ENCODE assay signal across 8 mouse cellular contexts in genomic region chr5:64229336-64229866, GRCm38 (mm10).
DNase-seq lines count a peak whose midpoint lies in the region; ATAC-seq and TF ChIP-seq lines count a peak whose summit lies in the region.

No protein-coding gene starts in this region.

- no peak for TF ChIP-seq POLR2A in bone marrow, adult 2 months (IDR thresholded peaks at IDR 0.05; ENCODE audit: borderline replicate concordance, control insufficient read depth, low read depth, low read length)

- no peaks in the 10 kb centered on the region for H3K27me3 ChIP-seq in heart, embryonic 14.5 days (ENCODE audit: control insufficient read depth, insufficient read depth, low read length)
- no peaks in the 10 kb centered on the region for H3K27me3 ChIP-seq in hindbrain, embryonic 12.5 days
- no peaks in the 10 kb centered on the region for H3K27me3 ChIP-seq in midbrain, embryonic 13.5 days

- H3K27ac ChIP-seq in heart, embryonic 14.5 days (replicated peaks in 1 of 2; ENCODE audit: control insufficient read depth in 1 of 2, insufficient read depth in 1 of 2, low read depth in 2 of 2, low read length in 2 of 2), result peak overlapping the region; percentile 21 to 66; a peak in 1 of 4 replicates
- H3K27ac ChIP-seq in bone marrow, adult 2 months (ENCODE audit: control insufficient read depth, insufficient read depth, low read depth, low read length, poor library complexity), result no peak overlapping the region
- H3K27ac ChIP-seq in hindbrain, embryonic 12.5 days, result no peak overlapping the region
- no peak overlapping the region for H3K27ac ChIP-seq in midbrain, embryonic 13.5 days

- TF ChIP-seq CTCF in bone marrow, adult 2 months (IDR thresholded peaks at IDR 0.05; ENCODE audit: control insufficient read depth, insufficient read depth, low read length), result no peak

- H3K4me3 ChIP-seq in heart, embryonic 14.5 days (ENCODE audit: control insufficient read depth in 1 of 2, insufficient read depth in 1 of 2, low read depth in 1 of 2, low read length in 2 of 2), result peak overlapping the region; percentile 61 to 78
- H3K4me3 ChIP-seq in bone marrow, adult 2 months (replicated peaks; ENCODE audit: control insufficient read depth, low read depth, low read length), result peak overlapping the region; percentile 57
- H3K4me3 ChIP-seq in hindbrain, embryonic 12.5 days, result peak overlapping the region; percentile 72
- peak overlapping the region; percentile 68 for H3K4me3 ChIP-seq in midbrain, embryonic 13.5 days (replicated peaks)

- intact Hi-C loops in heart, postnatal 14 days (cut with DNase I), result no loop called here

- peak overlapping the region; percentile 91 for H3K4me2 ChIP-seq in heart, embryonic 14.5 days (ENCODE audit: low read length)
- H3K4me2 ChIP-seq in hindbrain, embryonic 12.5 days (replicated peaks), result peak overlapping the region; percentile 70
- H3K4me2 ChIP-seq in midbrain, embryonic 13.5 days (replicated peaks), result peak overlapping the region; percentile 94

- peaks cover 8 to 15% of the 10 kb centered on the region in 2 experiments for H3K4me1 ChIP-seq in heart, embryonic 14.5 days (ENCODE audit: control insufficient read depth in 2 of 2, insufficient read depth in 2 of 2, low read length in 2 of 2)
- peaks cover 2% of the 10 kb centered on the region; the same call in 1 of the 2 replicates for H3K4me1 ChIP-seq in bone marrow, adult 2 months (ENCODE audit: control insufficient read depth, insufficient read depth, low read length)
- peaks cover 21% of the 10 kb centered on the region for H3K4me1 ChIP-seq in hindbrain, embryonic 12.5 days
- peaks cover 15% of the 10 kb centered on the region for H3K4me1 ChIP-seq in midbrain, embryonic 13.5 days (replicated peaks)

- DNase-seq in heart, postnatal 14 days, result no peak
- DNase-seq in adipocyte (ENCODE audit: low spot score), result no peak
- DNase-seq in spleen, adult 12 weeks (ENCODE audit: low spot score), result no peak

- ATAC-seq in heart, embryonic 14.5 days (ENCODE audit: insufficient number of reproducible peaks, insufficient read depth, low FRiP score, low read depth), result no peak
- ATAC-seq in hindbrain, embryonic 12.5 days (ENCODE audit: low FRiP score), result no peak
- peak; percentile 5; the same call in 1 of the 2 replicates for ATAC-seq in midbrain, embryonic 13.5 days
- no peak for ATAC-seq in granulocyte monocyte progenitor cell, adult 5-6 weeks (replicated peaks; ENCODE audit: poor library complexity, severe bottlenecking)

- H3K9ac ChIP-seq in heart, embryonic 14.5 days (ENCODE audit: low read length), result peak overlapping the region; percentile 63
- no peak overlapping the region for H3K9ac ChIP-seq in hindbrain, embryonic 12.5 days
- H3K9ac ChIP-seq in midbrain, embryonic 13.5 days (replicated peaks), result peak overlapping the region; percentile 74; the same call in 1 of the 2 replicates

- no peaks in the 10 kb centered on the region for H3K36me3 ChIP-seq in heart, embryonic 14.5 days (ENCODE audit: control insufficient read depth, insufficient read depth, low read length)
- no peaks in the 10 kb centered on the region for H3K36me3 ChIP-seq in hindbrain, embryonic 12.5 days
- no peaks in the 10 kb centered on the region for H3K36me3 ChIP-seq in midbrain, embryonic 13.5 days

- no peaks in the 10 kb centered on the region for H3K9me3 ChIP-seq in heart, embryonic 14.5 days (ENCODE audit: control insufficient read depth, low read length)
- H3K9me3 ChIP-seq in hindbrain, embryonic 12.5 days (replicated peaks), result no peaks in the 10 kb centered on the region
- H3K9me3 ChIP-seq in midbrain, embryonic 13.5 days, result no peaks in the 10 kb centered on the region

- WGBS in heart, embryonic 14.5 days, result 41% methylated on average over 12 of the region's 12 CpGs
- WGBS in bone marrow, adult 2 months, result 41% methylated on average over 12 of the region's 12 CpGs
- 47% methylated on average over 12 of the region's 12 CpGs for WGBS in hindbrain, embryonic 12.5 days
- WGBS in midbrain, embryonic 13.5 days, result 45% methylated on average over 12 of the region's 12 CpGs

Comparison
In these comparisons a context has a peak if more than half of its experiments do, and no peak if none do; other contexts are left out.
1. H3K27ac ChIP-seq: peak in heart, embryonic 14.5 days (2 of 2); none in bone marrow, adult 2 months (single experiment), hindbrain, embryonic 12.5 days (single experiment) and midbrain, embryonic 13.5 days (single experiment).
2. Peak in every context shown above with its lines, with median percentiles within 50 percentile points of each other: H3K4me2 ChIP-seq and H3K4me3 ChIP-seq.